ENCODE assay signal across 9 mouse cellular contexts in the genomic region with DNA sequence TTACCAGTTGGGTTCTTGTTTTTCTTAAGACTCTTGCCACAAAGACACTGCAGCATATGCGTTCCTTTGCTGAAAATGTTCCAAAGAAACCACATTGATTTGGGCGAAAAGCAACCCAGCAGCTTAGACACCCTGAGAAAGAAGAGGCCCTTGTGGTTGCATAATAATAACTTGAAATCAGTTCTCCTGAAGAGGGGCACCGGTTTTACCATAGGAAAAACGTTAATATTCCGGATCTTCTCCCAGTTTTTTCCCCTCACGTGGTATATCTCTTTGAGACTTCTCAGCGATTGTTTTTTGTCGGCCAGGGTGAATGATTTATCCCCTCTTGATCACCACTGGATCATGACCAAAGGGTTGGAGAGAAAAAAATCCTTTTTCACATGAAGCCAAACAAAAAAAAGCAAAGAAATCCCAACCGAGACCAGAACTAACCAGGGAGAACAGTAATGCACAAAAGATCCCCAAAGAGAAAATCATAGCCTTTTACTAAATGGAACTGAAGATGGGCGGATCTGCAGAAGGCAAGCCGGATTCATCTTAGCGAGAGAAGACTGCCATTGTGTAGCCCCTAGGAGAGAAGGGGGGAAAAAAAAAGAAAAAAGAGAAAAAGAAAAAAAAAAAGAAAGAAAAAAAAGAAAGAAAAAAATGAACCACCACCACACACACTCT. TPM values are rescaled to one million over a fixed set of nuclear protein-coding genes. Genes with fewer than 3 reads are reported as not detected.
DNase-seq lines count a peak whose midpoint lies in the region; ATAC-seq and TF ChIP-seq lines count a peak whose summit lies in the region.
"Had no signal": no experiment of that assay in that cellular context is flagged by ENCODE, and none has a peak within 500 bp of the region (broad histone marks: within the 10 kb centered on the region; RNA-seq: fewer than 3 reads in every experiment).

A gene (minus strand): TSS at position 622 of the 672 bp plus-strand sequence.

- peaks cover 8% of the 10 kb centered on the region for H3K4me1 ChIP-seq in heart, embryonic 16.5 days (ENCODE audit: control insufficient read depth, insufficient read depth, low read length)
- peaks cover 19% of the 10 kb centered on the region for H3K4me1 ChIP-seq in embryonic facial prominence, embryonic 10.5 days
- H3K4me1 ChIP-seq in hindbrain, postnatal 0 days (ENCODE audit: insufficient read depth, low read length): 0 out of 2 replicates have a peak, but pooled peaks cover 2% of the 10 kb centered on the region
- peaks cover 9% of the 10 kb centered on the region; the same call in 1 of the 2 replicates for H3K4me1 ChIP-seq in midbrain, embryonic 14.5 days (ENCODE audit: control insufficient read depth, insufficient read depth, low read length)

- no peaks in the 10 kb centered on the region for H3K9me3 ChIP-seq in heart, embryonic 16.5 days (replicated peaks; ENCODE audit: control insufficient read depth, low read length)
- H3K9me3 ChIP-seq in embryonic facial prominence, embryonic 10.5 days: no peaks in the 10 kb centered on the region
- no peaks in the 10 kb centered on the region for H3K9me3 ChIP-seq in hindbrain, postnatal 0 days (ENCODE audit: low read length)
- no peaks in the 10 kb centered on the region for H3K9me3 ChIP-seq in midbrain, embryonic 14.5 days (ENCODE audit: control insufficient read depth, low read length)

- peak within 1 kb of the TSS; percentile 84 for H3K4me2 ChIP-seq in heart, embryonic 16.5 days (ENCODE audit: low read depth, low read length)
- H3K4me2 ChIP-seq in hindbrain, postnatal 0 days (ENCODE audit: low read depth, low read length): peak within 1 kb of the TSS; percentile 76
- H3K4me2 ChIP-seq in midbrain, embryonic 14.5 days (ENCODE audit: low read length): peak within 1 kb of the TSS; percentile 91

- TF ChIP-seq CTCF in hindbrain, postnatal 0 days (IDR thresholded peaks at IDR 0.05; ENCODE audit: low read depth): no peak

- H3K27ac ChIP-seq in heart, embryonic 16.5 days (ENCODE audit: low read length): no peak within 1 kb of the TSS
- H3K27ac ChIP-seq in embryonic facial prominence, embryonic 10.5 days (replicated peaks): 0 out of 2 replicates have a peak within 1 kb of the TSS, but pooled peaks have one; percentile 27
- peak within 1 kb of the TSS; percentile 75 for H3K27ac ChIP-seq in hindbrain, postnatal 0 days
- peak within 1 kb of the TSS; percentile 56 for H3K27ac ChIP-seq in midbrain, embryonic 14.5 days (replicated peaks; ENCODE audit: low read depth, low read length)

- peak within 1 kb of the TSS; percentile 58 for H3K4me3 ChIP-seq in heart, embryonic 16.5 days (ENCODE audit: low read length)
- H3K4me3 ChIP-seq in embryonic facial prominence, embryonic 10.5 days: peak within 1 kb of the TSS; percentile 60
- peak within 1 kb of the TSS; percentile 69 for H3K4me3 ChIP-seq in hindbrain, postnatal 0 days (ENCODE audit: low read length)
- H3K4me3 ChIP-seq in midbrain, embryonic 14.5 days (replicated peaks; ENCODE audit: low read depth, low read length): peak within 1 kb of the TSS; percentile 54

- no peak for DNase-seq in heart, adult 8-10 months (ENCODE audit: low spot score)
- DNase-seq in embryonic facial prominence, embryonic 10.5 days (ENCODE audit: low spot score): no peak
- DNase-seq in hindbrain, postnatal 0 days (ENCODE audit: low spot score): peak; percentile 36
- DNase-seq in midbrain, embryonic 14.5 days: peak; percentile 51
- no peak for DNase-seq in spleen, postnatal 10 days (ENCODE audit: low spot score in 2 of 2)
- DNase-seq in MN1 (ENCODE audit: low spot score): no peak

- peak within 1 kb of the TSS; percentile 65 for H3K9ac ChIP-seq in heart, embryonic 16.5 days (ENCODE audit: low read length)
- peak within 1 kb of the TSS; percentile 69 for H3K9ac ChIP-seq in hindbrain, postnatal 0 days (replicated peaks; ENCODE audit: low read length)
- peak within 1 kb of the TSS; percentile 49 for H3K9ac ChIP-seq in midbrain, embryonic 14.5 days (replicated peaks; ENCODE audit: low read length)

- 28% methylated on average over 12 of the region's 12 CpGs for WGBS in heart, embryonic 16.5 days
- WGBS in embryonic facial prominence, embryonic 10.5 days: 16% methylated on average over 12 of the region's 12 CpGs
- 2% methylated on average over 12 of the region's 12 CpGs for WGBS in hindbrain, postnatal 0 days
- 2% methylated on average over 12 of the region's 12 CpGs for WGBS in midbrain, embryonic 14.5 days

- no peaks in the 10 kb centered on the region for H3K36me3 ChIP-seq in heart, embryonic 16.5 days (ENCODE audit: control insufficient read depth, insufficient read depth)
- no peaks in the 10 kb centered on the region for H3K36me3 ChIP-seq in embryonic facial prominence, embryonic 10.5 days (replicated peaks)
- no peaks in the 10 kb centered on the region for H3K36me3 ChIP-seq in hindbrain, postnatal 0 days (ENCODE audit: insufficient read depth, low read length)
- no peaks in the 10 kb centered on the region for H3K36me3 ChIP-seq in midbrain, embryonic 14.5 days (ENCODE audit: control insufficient read depth, insufficient read depth, low read length)

- peaks cover 3% of the 10 kb centered on the region; the same call in 1 of the 2 replicates for H3K27me3 ChIP-seq in heart, embryonic 16.5 days (ENCODE audit: control insufficient read depth, insufficient read depth, low read length)
- H3K27me3 ChIP-seq in embryonic facial prominence, embryonic 10.5 days (replicated peaks; ENCODE audit: low read depth, poor library complexity, severe bottlenecking): peaks cover 37% of the 10 kb centered on the region
- H3K27me3 ChIP-seq in hindbrain, postnatal 0 days (ENCODE audit: insufficient read depth, low read length): no peaks in the 10 kb centered on the region
- no peaks in the 10 kb centered on the region; the same call in 1 of the 2 replicates for H3K27me3 ChIP-seq in midbrain, embryonic 14.5 days (ENCODE audit: control insufficient read depth, insufficient read depth, low read length)

- no peak for ATAC-seq in heart, embryonic 16.5 days (replicated peaks; ENCODE audit: extremely low read depth, insufficient read depth, low FRiP score)
- ATAC-seq in hindbrain, postnatal 0 days: no peak
- no peak for ATAC-seq in midbrain, embryonic 14.5 days (ENCODE audit: low FRiP score, low TSS enrichment)
- ATAC-seq in megakaryocyte-erythroid progenitor cell, adult 5-6 weeks (replicated peaks; ENCODE audit: low FRiP score, low TSS enrichment, poor library complexity, severe bottlenecking): no peak

RNA-seq across cellular contexts. Expression of the gene that starts here (rescaled TPM):
- 4.1 and 6.8 TPM in 2 replicates for polyA plus RNA-seq in heart, embryonic 16.5 days (2015; fragmentation: Nextera tagmentation; extraction: Ambion mirVana)
- 1 to 10 TPM; 1.1 to 2.3 (median 1.8) TPM for total RNA-seq in heart, adult 8-10 months (2022)
- 1.0 and 1.2 TPM in 2 replicates for polyA plus RNA-seq in embryonic facial prominence, embryonic 10.5 days (2016; fragmentation: Nextera tagmentation; extraction: Ambion mirVana)
- total RNA-seq in hindbrain, postnatal 0 days (2014; rRNA removed): 33.5 and 41.0 TPM in 2 replicates
- polyA plus RNA-seq in hindbrain, postnatal 0 days (2015; fragmentation: Nextera tagmentation; extraction: Ambion mirVana): 30.9 and 32.5 TPM in 2 replicates
- polyA plus RNA-seq in midbrain, embryonic 14.5 days (2014; fragmentation: Nextera tagmentation; extraction: Ambion mirVana): 21.0 and 28.5 TPM in 2 replicates
- total RNA-seq in megakaryocyte-erythroid progenitor cell, adult 5-6 weeks (2014; fragmentation: Nextera tagmentation): not detected in 2 replicates
- not detected in 2 replicates for total RNA-seq in megakaryocyte-erythroid progenitor cell, adult 5-6 weeks (2017)
- total RNA-seq: MEL had no signal

Comparison
In these comparisons a context has a peak if more than half of its experiments do, and no peak if none do; other contexts are left out.
1. RNA of the gene that starts here (total RNA-seq): 33.5 to 41.0 TPM in hindbrain, postnatal 0 days; 1.1 to 2.3 TPM in heart, adult 8-10 months and not detected in megakaryocyte-erythroid progenitor cell, adult 5-6 weeks; every median in the first group is over 10 times any median in the second.
2. DNase-seq: peak in hindbrain, postnatal 0 days (single experiment) and midbrain, embryonic 14.5 days (single experiment); none in heart, adult 8-10 months (single experiment), embryonic facial prominence, embryonic 10.5 days (single experiment), spleen, postnatal 10 days (0 of 2) and MN1 (single experiment).
3. Peak in every context shown above with its lines, with median percentiles within 50 percentile points of each other: H3K4me2 ChIP-seq, H3K4me3 ChIP-seq and H3K9ac ChIP-seq.